Mouse (Mus musculus) common myeloid progenitor, adult 5-6 weeks (primary cell): ENCODE results near the gene Ypel2. TPM values are rescaled to one million over a fixed set of nuclear protein-coding genes. Genes with fewer than 3 reads are reported as not detected.
A peak's percentile ranks its signal among the peaks of the same experiment; 100 is the strongest.
"Not testable (repeated sequence)": the region's sequence is repeated elsewhere in the genome, so short reads cannot be mapped to it uniquely, and the experiment has no call there.

Experiments
- ATAC-seq: replicated peaks from 2 replicates; pipeline ENCODE4 v1.8.0; 2016; ENCODE audit warnings: low read depth, mild to moderate bottlenecking, moderate TSS enrichment, inconsistent platforms; ENCODE audit not compliant: poor library complexity, severe bottlenecking
- total RNA-seq: library from RNA; stranded (forward); fragments of 200-1000, 187-1606 nt; gene quantifications from 2 replicates; pipeline ENCODE4 v1.2.3, GENCODE M21; 2017

Gene Ypel2
- 2.4 and 5.3 TPM in 2 replicates for total RNA-seq

DNA sequence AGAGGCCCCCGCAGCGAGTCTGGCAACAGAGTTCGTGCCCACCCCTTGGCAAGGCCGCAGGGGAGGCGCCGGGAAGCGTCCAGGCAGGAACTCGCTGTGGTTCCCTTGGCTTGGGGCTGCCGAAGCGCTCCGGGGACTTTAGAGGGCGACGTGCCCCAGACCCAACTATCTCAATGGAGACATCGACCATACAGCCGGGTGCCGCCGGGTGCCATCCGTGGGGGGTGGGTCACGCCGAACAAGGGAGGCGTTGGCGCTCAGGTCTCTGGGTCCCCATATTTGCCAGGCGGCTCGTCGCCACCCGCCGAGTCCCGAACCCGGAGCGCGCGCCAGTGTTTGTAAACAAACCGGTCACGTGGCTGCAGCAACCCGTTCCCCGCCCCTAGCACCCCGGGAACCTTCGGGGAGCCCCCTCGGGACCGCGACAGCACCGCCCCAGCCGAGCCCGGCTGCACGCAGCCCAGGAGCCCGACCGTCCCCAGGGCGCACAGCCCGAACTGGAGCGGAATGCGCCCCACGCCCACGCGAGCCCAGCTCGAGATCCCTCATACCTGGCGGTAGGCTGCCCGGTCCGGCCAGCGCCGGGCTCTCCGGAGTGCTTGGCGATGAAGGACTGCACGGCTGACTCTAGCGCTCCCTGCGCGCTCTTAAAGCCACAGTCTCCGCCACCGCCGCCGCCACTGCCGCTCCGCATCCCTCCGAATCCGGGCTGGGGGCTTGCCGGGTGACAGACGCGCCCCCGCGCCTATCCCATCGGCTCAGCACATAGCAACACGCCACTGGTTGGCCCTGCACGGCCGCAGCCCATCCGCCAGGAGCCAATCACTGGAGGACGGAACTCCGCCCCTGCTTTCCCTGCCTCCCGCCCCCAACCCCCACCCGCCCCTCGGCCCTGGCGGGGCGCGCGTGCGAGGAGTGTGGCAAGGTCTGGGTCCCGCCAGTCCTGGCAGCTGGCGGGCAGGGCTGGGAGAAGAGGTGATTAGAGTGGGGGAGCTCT lies at the start of gene Ypel2:
Ypel2 (minus strand) TSS at position 667 of the 997 bp plus-strand sequence.
- ATAC-seq = peak; percentile 89

DNA sequence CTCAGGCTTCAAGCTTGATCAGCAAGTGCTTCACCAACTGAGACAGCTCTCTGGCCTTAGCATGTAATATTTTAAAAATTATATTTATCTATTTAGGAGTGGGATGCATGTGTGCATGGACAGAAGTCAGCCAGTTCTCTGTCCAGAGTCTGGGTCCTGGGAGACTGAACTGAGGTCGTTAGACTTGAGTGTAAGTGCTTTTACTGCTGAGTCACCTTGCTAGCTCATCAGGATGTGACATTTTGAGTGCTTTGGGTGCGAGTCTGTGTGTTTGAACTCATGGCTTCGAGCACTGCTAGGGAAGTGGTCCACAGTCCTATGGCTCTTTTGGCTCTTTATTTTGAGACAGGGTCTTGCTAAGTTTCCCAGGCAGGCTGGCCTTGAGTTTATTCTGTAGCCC lies 49.5 kb upstream of the Ypel2 start:
- ATAC-seq = no peak

DNA sequence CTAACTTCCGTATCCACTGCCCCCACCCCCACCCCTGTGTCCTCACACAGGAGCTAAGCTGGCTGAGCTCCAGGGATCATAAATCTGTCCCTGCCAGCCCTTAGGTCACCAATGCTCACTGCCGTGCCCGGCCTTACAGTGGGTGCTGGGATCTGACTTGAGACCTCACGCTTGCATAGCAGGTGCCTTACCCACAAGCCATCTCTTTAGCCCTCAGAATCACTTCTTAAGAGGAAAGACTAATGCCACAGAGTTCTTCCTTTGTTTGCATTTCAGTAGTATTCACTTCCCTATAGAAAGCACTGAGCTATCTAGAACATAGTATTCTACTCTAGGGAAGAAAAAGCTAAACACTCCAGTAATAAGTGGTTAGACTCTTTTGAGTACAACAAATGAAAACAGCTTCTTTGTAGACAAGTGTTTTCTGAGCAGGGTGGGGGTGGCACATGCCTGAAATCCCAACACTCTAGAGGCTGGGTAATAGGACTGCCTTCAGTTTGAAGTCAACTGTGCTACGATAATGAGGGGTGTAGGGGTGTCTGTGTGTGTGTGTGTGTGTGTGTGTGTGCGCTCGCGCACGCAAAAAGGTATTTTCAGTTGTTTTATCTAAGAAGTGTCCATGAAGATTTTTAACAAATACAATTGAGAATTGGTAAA lies 45.9 kb upstream of the Ypel2 start:
- peak; percentile 86 for ATAC-seq

DNA sequence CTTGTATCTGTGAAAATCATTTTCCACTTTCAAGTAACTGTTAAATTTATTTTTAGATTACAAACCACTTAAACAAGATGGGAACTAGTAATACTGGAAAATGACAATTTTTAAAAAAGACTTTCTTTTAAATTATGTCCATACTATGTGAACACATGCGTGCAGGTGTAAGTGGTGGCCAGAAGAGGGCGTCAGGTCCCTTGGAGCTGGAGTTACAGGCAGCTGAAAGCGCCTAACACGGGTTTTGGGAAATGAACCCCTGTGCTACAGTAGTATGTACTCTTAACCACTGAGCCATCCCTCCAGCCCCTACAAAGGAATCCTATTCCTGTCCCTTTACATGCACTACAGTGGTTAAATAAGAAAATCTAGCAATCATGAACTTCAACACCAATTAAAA lies 42.7 kb upstream of the Ypel2 start:
- ATAC-seq = no peak

DNA sequence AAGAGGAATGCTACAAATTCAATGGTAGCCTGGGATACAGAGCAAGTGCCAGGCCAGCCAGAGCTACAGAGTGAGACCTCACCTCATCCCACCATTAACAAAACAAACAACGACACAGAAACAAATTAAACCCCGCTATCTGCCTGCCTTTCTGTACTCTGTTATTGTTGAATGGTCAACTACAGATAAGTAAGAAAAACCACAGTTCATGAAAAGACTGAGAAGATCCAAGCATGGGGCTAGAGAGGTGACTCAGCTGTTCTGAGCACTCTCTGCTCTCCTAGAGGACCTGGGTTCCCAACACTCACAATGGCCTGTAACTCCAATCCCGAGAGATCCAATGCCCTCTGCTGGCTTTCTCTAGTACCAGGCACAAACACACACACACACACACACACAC lies 34.7 kb upstream of the Ypel2 start:
- peak; percentile 45; the same call in 1 of the 2 replicates for ATAC-seq

DNA sequence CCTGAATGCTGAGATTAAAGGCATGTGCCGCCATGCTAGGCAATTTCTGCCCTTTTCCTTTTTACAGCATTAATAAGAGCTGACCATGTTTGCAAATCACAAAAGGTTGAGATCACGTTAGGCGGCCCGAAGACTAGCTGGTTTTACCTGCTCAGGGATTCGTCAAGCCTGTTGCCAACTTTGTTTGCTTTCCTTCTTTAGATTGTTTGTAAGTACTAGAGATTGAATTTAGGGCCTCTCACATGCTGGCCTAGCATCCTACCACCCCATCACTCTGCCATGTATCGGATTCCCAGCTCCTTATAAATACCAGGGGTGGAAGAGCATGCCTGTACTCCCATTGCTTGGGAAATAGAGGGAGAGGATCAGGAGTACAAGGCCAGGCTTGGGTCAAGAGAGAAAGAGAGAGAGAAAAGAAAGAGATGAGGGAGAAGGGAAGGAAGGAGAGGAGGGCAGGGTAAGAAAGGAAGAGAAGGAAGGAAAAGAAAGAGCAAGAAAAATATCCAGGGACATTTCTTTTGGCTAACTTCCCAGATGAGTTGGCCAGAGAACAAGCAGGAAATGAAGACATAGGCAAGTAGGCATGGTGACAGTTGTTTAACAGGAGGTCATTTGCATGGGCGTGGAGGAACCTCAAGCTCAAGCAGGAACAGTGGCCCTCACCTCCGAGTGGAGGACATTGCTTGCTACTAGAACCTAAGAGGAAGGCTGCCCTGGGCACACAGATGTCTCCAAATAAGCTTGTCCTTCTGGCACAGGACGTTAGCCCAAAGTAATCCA lies 32.8 kb upstream of the Ypel2 start:
- peak; percentile 42; the same call in 1 of the 2 replicates for ATAC-seq

DNA sequence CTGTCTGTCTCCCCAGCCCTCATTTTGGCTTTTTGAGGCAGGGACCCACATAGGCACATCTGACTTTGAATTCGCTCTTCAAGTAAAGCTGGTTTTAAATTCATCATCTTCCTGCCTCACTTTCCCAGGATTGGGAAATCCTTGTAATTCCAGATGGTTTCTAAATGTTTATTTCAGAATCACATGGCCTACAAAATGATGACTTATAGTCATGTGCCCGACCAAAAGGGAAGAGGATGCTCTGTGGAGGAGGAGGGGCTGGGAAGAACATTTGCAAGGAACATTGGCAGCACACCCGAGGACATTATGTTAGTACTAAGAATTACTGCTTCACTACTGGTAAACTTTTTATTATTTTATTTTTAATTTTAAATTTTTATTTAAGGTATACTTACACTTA lies 31.8 kb upstream of the Ypel2 start:
- ATAC-seq = no peak

DNA sequence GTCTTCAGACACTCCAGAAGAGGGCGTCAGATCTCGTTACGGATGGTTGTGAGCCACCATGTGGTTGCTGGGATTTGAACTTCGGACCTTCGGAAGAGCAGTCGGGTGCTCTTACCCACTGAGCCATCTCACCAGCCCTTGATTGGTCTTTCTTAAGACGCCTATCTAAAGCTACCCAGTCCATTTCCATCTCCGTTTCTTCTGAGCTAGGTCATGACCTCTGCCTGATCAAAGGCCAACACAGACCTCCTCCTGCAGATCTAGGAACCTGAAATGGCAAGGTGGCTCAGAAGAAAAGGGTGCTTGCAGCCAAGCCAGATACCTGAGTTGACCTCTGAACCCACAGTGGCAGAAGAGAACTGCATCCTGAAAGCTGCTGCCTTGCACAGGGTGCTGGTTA lies 29.7 kb upstream of the Ypel2 start:
- ATAC-seq = not testable (repeated sequence)

DNA sequence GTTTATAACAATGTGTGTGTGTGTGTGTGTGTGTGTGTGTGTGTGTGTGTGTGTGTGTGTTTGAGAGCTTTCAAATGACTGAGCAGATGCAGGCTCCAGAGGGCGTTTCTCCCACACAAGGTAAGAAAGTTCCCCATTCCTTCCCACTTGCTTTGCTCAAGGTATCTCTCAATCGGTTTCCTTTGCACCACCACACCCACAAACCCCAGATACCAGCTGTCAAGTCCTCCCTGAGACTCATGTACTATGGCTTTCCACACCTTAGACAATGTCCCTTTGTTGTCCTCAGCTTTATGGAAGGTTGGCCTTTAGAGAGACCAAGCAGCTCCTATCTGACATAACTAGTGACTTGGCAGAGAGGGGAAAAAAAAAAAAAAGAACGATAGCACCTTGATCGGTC lies 29.3 kb upstream of the Ypel2 start:
- ATAC-seq = no peak

DNA sequence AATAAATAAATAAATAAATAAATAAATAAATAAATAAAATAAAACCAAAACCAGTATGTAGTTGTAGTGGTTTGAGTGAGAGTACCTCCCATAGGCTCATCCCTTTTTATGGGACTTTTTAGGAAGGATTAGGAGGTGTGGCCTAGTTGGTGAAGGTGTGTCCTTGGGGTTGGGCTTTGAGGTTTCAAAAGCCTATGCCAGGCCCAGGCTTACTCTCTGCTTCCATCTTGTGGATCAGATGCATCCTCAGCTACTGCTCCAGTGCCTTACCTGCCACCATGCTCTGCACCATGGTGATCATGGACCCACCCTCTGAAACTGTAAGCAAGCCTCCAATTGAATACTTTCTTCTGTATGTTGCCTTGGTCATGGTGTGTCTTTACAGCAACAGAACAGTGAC lies 28.0 kb upstream of the Ypel2 start:
- ATAC-seq = no peak

DNA sequence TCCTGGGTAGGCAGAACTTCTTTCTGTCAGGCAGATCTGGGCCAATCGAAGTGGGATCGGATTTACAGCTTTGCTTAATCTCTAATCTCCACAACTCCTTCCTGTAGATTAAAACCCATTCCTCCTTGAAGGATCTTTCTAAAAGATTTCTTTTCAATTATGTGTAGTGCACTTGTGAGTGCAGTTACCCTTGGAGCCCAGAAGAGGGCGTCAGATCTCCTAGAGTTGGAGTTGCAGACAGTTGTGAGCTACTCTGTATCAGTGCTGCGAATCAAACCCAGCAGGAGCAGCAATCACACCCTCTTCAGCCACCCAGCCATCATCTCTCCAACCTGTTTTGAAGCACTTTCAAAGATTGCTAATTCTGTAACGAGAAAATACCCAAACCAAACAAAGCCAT lies 26.9 kb upstream of the Ypel2 start:
- no peak for ATAC-seq

DNA sequence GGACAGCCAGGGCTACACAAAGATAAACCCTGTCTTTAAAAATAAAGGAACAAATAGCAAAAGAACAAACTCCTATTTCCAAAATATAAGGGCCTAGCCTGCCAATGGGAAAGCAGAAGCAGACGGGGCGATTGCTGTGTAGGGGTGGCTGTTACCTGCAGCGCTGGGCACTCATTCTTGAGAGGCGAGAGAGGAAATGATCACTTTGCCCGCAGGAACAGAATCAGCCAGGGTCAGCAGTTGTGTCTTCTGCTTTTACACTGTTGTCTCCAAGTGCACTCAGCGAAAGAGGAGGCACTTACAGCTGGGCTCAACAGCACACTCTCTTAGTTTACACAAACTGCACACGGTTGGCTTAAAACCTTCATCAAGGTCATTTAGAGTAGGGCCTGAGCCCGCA lies 25.9 kb upstream of the Ypel2 start:
- ATAC-seq = no peak

DNA sequence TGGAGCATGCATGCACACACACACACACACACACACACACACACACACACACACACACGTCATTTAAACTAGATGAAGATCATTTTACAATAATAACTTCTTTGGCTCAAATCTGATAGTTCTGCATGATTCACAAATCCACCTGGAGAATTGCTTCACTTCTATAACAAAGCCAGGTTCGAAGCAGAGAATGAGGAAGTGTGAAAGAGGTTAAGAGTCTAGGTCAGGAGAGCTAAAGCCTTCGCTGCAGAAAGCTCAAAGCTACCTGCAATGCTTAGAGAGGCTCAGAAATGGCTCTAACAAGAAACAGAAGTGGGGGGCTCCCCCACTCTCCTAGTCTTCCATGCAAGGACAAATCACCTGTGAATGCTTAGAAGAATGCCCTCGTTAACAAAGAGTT lies 24.6 kb upstream of the Ypel2 start:
- no peak for ATAC-seq

DNA sequence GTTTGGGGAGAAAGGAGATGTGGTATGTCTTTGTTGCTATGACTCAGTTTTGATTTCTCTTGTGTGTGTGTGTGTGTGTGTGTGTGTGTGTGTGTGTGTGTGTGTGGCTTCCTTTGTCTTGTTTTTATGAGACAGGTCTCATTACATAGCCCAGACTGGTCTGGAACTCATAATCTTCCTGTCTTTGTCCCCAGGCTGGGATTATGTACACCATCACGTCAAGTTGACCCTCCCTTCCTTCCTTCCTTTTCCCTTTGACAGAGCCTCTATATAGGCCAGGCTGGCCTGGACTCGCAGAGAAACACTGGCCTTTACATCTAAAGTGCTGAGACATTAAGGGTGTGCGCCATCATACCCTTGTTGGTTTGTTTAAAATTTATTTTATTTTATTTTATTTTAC lies 22.2 kb upstream of the Ypel2 start:
- ATAC-seq = no peak

DNA sequence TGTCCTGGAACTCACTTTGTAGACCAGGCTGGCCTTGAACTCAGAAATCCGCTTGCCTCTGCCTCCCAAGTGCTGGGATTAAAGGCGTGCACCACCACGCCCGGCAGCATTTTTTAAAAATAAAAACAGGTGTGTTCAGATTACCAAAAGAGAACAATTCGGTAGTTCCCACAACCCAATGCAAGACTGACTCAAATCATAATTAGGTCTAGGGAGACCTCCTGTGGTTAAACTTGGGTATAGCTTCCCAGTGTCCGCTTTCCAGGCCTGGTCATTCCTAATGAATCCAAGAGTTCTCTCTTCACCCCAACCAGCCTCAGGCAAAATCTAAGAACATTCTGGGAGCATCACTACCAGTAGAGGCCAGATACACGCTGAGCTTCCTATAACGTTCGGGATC lies 17.0 kb upstream of the Ypel2 start:
- peak; percentile 77 for ATAC-seq

DNA sequence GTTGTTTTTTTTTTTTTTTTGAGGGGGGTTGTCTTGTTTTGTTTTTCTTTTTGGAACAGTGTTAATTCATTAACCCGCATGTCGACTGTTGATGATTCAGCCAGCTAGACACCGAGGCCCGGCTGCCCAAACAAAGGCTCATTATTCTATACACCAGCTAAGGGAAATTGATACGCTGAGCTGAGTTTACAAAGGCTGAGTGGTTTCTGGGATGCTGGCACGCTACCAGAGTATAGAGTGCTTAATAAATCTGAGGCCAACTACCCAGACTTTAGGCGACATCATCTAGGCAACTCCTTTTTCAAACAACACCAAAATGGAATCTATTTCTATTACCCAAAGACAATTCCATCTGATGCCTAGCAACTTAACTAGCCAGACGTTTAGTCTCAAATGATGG lies 13.9 kb upstream of the Ypel2 start:
- no peak for ATAC-seq

DNA sequence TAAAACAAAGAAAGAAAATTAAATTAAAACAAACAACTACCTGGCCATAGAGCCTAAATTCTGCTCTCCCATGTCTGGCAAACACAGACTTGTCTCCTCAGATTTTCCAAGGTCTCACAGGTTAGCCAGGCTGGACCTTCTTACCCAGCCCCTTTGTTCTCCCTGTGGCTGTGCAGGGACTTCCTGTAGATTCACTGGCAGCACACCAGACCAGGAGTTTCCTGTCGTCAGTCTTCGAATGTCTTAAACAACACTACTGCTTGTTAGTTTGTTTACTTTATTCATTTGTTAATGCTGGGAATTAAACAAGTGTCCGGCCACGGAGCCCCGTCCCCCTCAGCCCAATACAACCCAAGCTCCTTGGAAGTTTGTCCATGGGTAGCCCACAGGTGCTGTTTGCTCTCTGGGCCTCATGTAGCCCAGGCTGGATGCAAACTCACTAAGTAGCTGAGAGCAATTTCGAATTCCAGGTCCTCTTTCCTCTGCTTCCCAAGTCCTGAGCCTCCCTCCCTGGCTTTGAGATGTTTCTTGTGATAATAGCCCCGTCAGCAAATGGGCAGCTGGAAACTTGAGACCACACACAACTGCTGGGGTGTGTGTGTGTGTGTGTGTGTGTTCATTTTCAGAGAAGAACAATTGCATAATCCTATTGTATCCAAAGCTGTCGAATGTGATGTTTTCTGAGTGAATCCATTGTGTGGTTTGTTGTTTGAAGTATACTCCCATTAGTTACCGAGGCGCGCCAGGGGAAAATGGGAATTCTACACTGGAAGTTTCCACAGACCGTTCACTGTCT lies 11.7 kb upstream of the Ypel2 start:
- ATAC-seq = 0 out of 2 replicates have a peak, but pooled peaks have one; percentile 36

DNA sequence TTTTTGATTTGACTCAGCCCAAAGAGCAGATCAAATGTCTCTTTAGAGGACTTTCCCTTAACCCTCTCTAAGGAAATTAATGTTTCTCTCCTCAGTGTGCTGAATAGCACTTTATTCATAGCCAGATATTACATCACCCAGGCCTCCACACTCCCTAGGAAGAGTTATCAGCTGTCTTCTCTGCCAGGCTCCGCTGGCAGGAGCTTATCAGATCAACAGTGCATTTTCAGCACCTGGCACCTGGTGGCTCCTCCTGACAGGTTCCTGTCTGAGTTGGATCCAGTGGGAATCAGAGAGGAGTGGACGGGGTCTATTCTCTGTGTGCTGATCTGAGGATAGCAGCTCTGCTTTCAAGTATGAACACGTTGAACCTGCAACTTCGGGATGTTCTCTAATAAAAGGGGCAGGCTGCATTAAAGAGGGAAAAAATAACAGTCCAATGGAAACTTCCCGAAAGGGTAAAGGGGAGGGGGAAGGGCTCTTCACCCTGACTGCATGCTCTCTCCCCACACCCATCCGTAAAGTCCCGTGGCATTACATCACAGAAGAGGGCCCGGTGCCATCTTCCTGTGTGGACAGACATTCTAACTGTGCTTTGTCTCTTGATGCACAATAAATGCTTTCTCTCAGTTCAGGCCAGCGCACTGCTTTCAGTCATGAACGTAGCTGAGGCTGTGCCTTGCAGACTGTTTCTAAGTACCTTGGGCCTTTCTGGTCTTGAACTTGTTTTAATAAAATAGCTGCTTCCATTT lies 8.7 kb upstream of the Ypel2 start:
- no peak for ATAC-seq

DNA sequence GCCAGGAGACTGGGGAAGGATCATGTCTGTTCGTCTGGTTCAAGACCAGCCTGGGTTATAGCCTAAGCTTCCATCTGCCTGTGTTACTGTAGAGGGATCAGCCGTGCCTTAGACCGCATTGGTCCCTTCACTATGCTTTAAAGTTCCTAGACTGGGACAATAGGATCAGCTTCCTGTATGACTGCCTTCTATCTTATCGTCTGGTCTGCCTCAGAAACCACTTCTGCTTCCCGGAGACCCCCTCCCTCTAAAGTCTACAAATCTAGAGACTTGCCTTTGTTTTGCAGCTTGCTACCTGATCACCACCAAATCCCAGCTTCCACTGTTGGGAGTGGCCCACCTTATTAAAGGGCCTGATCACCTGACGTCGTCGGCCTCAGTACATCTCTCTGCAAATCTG lies 7.7 kb upstream of the Ypel2 start:
- ATAC-seq = no peak
